Mouse (Mus musculus): ENCODE results near the gene Ampd2.

Gene Ampd2

GRCm38 (mm10) chr3:108105281-108105680 is 18.8 kb upstream of the Ampd2 start:
- TF ChIP-seq GATA4 (IDR thresholded peaks at IDR 0.05; ENCODE audit: insufficient replicate concordance, low read length), result no peak

- TF ChIP-seq GATA4 (IDR thresholded peaks at IDR 0.05; ENCODE audit: insufficient replicate concordance, low read length), result no peak
Observed at GRCm38 (mm10) chr3:108102075-108102474, 15.6 kb upstream of the Ampd2 start.

- TF ChIP-seq GATA4 (IDR thresholded peaks at IDR 0.05; ENCODE audit: insufficient replicate concordance, low read length), result no peak
Observed at GRCm38 (mm10) chr3:108101594-108101993, 15.1 kb upstream of the Ampd2 start.

- no peak for TF ChIP-seq GATA4 (IDR thresholded peaks at IDR 0.05; ENCODE audit: insufficient replicate concordance, low read length)
Observed at GRCm38 (mm10) chr3:108098316-108098715, 11.9 kb upstream of the Ampd2 start.

GRCm38 (mm10) chr3:108097656-108098055 is 11.2 kb upstream of the Ampd2 start:
- TF ChIP-seq GATA4 (IDR thresholded peaks at IDR 0.05; ENCODE audit: insufficient replicate concordance, low read length), result no peak

- TF ChIP-seq GATA4 (IDR thresholded peaks at IDR 0.05; ENCODE audit: insufficient replicate concordance, low read length), result no peak
Observed at GRCm38 (mm10) chr3:108096726-108097125, 10.3 kb upstream of the Ampd2 start.

- TF ChIP-seq GATA4 (IDR thresholded peaks at IDR 0.05; ENCODE audit: insufficient replicate concordance, low read length), result no peak
Observed at GRCm38 (mm10) chr3:108096226-108096625, 9.8 kb upstream of the Ampd2 start.

GRCm38 (mm10) chr3:108094976-108095760 is 8.7 kb upstream of the Ampd2 start:
- no peak for TF ChIP-seq GATA4 (IDR thresholded peaks at IDR 0.05; ENCODE audit: insufficient replicate concordance, low read length)

- no peak for TF ChIP-seq GATA4 (IDR thresholded peaks at IDR 0.05; ENCODE audit: insufficient replicate concordance, low read length)
Observed at GRCm38 (mm10) chr3:108094146-108094545, 7.7 kb upstream of the Ampd2 start.

- no peak for TF ChIP-seq GATA4 (IDR thresholded peaks at IDR 0.05; ENCODE audit: insufficient replicate concordance, low read length)
Observed at GRCm38 (mm10) chr3:108093306-108093705, 6.9 kb upstream of the Ampd2 start.

- TF ChIP-seq GATA4 (IDR thresholded peaks at IDR 0.05; ENCODE audit: insufficient replicate concordance, low read length), result no peak
Observed at GRCm38 (mm10) chr3:108092536-108093115, 6.2 kb upstream of the Ampd2 start, which contains the start of gene Gnat2. Gnat2 (plus strand) TSS chr3:108092789.

- no peak for TF ChIP-seq GATA4 (IDR thresholded peaks at IDR 0.05; ENCODE audit: insufficient replicate concordance, low read length)
Observed at GRCm38 (mm10) chr3:108092030-108092429, 5.6 kb upstream of the Ampd2 start.

GRCm38 (mm10) chr3:108090561-108090960 is 4.1 kb upstream of the Ampd2 start:
- no peak for TF ChIP-seq GATA4 (IDR thresholded peaks at IDR 0.05; ENCODE audit: insufficient replicate concordance, low read length)

GRCm38 (mm10) chr3:108089916-108090315 is 3.5 kb upstream of the Ampd2 start:
- TF ChIP-seq GATA4 (IDR thresholded peaks at IDR 0.05; ENCODE audit: insufficient replicate concordance, low read length), result no peak

GRCm38 (mm10) chr3:108088842-108089380 is 2.5 kb upstream of the Ampd2 start:
- TF ChIP-seq GATA4 (IDR thresholded peaks at IDR 0.05; ENCODE audit: insufficient replicate concordance, low read length), result no peak

GRCm38 (mm10) chr3:108087329-108087728 is 878 bp upstream of the Ampd2 start:
- TF ChIP-seq GATA4 (IDR thresholded peaks at IDR 0.05; ENCODE audit: insufficient replicate concordance, low read length), result no peak

All from liver, adult (tissue).